Mouse (Mus musculus) erythroblast, embryonic 14.5 days (primary cell): ENCODE data around the gene Primpol.

Experiments
- GATA1 ChIP-seq: IDR thresholded peaks from 2 replicates; pipeline ENCODE4 v1.6.1; 2012; ENCODE audit warnings: low read length, inconsistent platforms, mixed read lengths
- TAL1 ChIP-seq: IDR thresholded peaks from 3 replicates; pipeline ENCODE4 v1.6.1; 2012; ENCODE audit warnings: low read length, inconsistent platforms, mixed read lengths

- TF ChIP-seq GATA1 (no peak), TAL1 (no peak)
These were observed 49.1 kb downstream of the Primpol start for GRCm38 (mm10) chr8:46567946-46568345.
